Mouse (Mus musculus) heart, postnatal 25 days (tissue): ENCODE measurements around the gene Nmbr. TPM values are rescaled to one million over a fixed set of nuclear protein-coding genes. Genes with fewer than 3 reads are reported as not detected.

Experiments used
- total RNA-seq, 2 experiments: library from RNA; stranded (reverse); gene quantifications; 2 replicates each; pipeline ENCODE4 v1.2.3; 2021

The Nmbr gene
- total RNA-seq, 2 experiments from 2014 or later: not detected

Other genes starting within 250 kb of the Nmbr start
- 1 to 10 TPM; 3.1 to 3.5 TPM for gene Adgrg6, start 159.9 kb upstream of the Nmbr start, total RNA-seq
- 10 to 100 TPM; 27.1 to 29.8 TPM for gene Vta1, start within 50 bp of the Nmbr start, total RNA-seq
- not detected for gene Gje1, start 12.6 kb downstream of the Nmbr start, total RNA-seq